Mouse (Mus musculus) embryonic facial prominence, embryonic 11.5 days (tissue): ENCODE data around the gene Asic2. TPM values are rescaled to one million over a fixed set of nuclear protein-coding genes. Genes with fewer than 3 reads are reported as not detected.
"Not testable (repeated sequence)": the region's sequence is repeated elsewhere in the genome, so short reads cannot be mapped to it uniquely, and the experiment has no call there.

Experiments used
- ATAC-seq: fragments of 200-750 bp; cut with Nextera tagmentation; replicated peaks from 2 replicates; pipeline ENCODE4 v1.8.0; 2017; ENCODE audit warnings: low read depth; ENCODE audit not compliant: insufficient number of reproducible peaks, low FRiP score, low TSS enrichment
- DNase-seq: peaks from one replicate; pipeline ENCODE4 v3.0.0-alpha.2; 2015; ENCODE audit warnings: low spot score
- H3K27ac ChIP-seq: fragments of 300-500 bp; sonication (generic); replicated peaks from 2 replicates; pipeline ENCODE4 v1.5.1; 2014; ENCODE audit warnings: mild to moderate bottlenecking, low read depth, low read length, control low read depth
- H3K27me3 ChIP-seq: fragments of 300-500 bp; sonication (generic); 2 replicates; pipeline ENCODE4 v1.6.1; 2014; ENCODE audit warnings: mild to moderate bottlenecking, low read length, moderate library complexity, mixed read lengths; ENCODE audit not compliant: control insufficient read depth, insufficient read depth
- H3K36me3 ChIP-seq: fragments of 300-500 bp; sonication (generic); replicated peaks from 2 replicates; pipeline ENCODE4 v1.6.1; 2014; ENCODE audit warnings: low read depth, mild to moderate bottlenecking, low read length, moderate library complexity, mixed read lengths; ENCODE audit not compliant: control insufficient read depth, insufficient read depth
- H3K4me1 ChIP-seq: fragments of 300-500 bp; sonication (generic); 2 replicates; pipeline ENCODE4 v1.6.1; 2014; ENCODE audit warnings: low read length, mixed read lengths; ENCODE audit not compliant: control insufficient read depth, insufficient read depth
- H3K4me2 ChIP-seq: fragments of 300-500 bp; sonication (generic); 2 replicates; pipeline ENCODE4 v1.6.1; 2014; ENCODE audit warnings: low read depth, mild to moderate bottlenecking, control low read depth, low read length, moderate library complexity
- H3K4me3 ChIP-seq: fragments of 300-500 bp; sonication (generic); 2 replicates; pipeline ENCODE4 v1.5.1; 2014; ENCODE audit warnings: low read depth, low read length, control low read depth
- H3K9ac ChIP-seq: fragments of 300-500 bp; sonication (generic); replicated peaks from 2 replicates; pipeline ENCODE4 v1.6.1; 2014; ENCODE audit warnings: mild to moderate bottlenecking, control low read depth, low read length
- H3K9me3 ChIP-seq: fragments of 300-500 bp; sonication (generic); replicated peaks from 2 replicates; pipeline ENCODE4 v1.6.1; 2016; ENCODE audit warnings: mild to moderate bottlenecking, low read length, inconsistent platforms, mixed read lengths; ENCODE audit not compliant: control insufficient read depth
- WGBS: fragments of 180-500 bp; shearing (Covaris S2); extraction: QIAGEN DNeasy Blood & Tissue Kit; methylation state at CpG from one replicate; pipeline ENCODE4 v1.1.7; 2014; 5-methylcytosine and 5-hydroxymethylcytosine counted together
- polyA plus RNA-seq: library from polyadenylated mRNA; unstranded; fragments of >200 nt; fragmentation: Nextera tagmentation; extraction: Ambion mirVana; gene quantifications from 2 replicates; pipeline ENCODE4 v1.2.1, GENCODE M21; 2014

Gene Asic2
- polyA plus RNA-seq, 1 experiment from 2014 or later: 0.46 TPM

- Histone ChIP-seq H3K27ac (no peak overlapping the region), H3K27me3 (no peaks in the 10 kb centered on the region), H3K36me3 (no peaks in the 10 kb centered on the region), H3K4me1 (no peaks in the 10 kb centered on the region), H3K9ac (no peak overlapping the region), H3K4me2 (no peak overlapping the region), H3K9me3 (no peaks in the 10 kb centered on the region), H3K4me3 (no peak overlapping the region)
- ATAC-seq: no peak
- WGBS: 73% methylated on average over 4 of the region's 4 CpGs
- DNase-seq: no peak
These were observed 607.2 kb downstream of the Asic2 start for GRCm38 (mm10) chr11:81361040-81361439.

- not testable (repeated sequence) for H3K27ac ChIP-seq, H3K27me3 ChIP-seq, H3K36me3 ChIP-seq, H3K9me3 ChIP-seq, ATAC-seq, H3K9ac ChIP-seq, H3K4me1 ChIP-seq, DNase-seq, H3K4me3 ChIP-seq, H3K4me2 ChIP-seq
- WGBS: 51% methylated on average over 5 of the region's 6 CpGs
These were observed 617.8 kb downstream of the Asic2 start for GRCm38 (mm10) chr11:81350498-81350897.

GRCm38 (mm10) chr11:81331977-81332376 is 636.3 kb downstream of the Asic2 start:
- 70% methylated on average over 2 of the region's 2 CpGs for WGBS
- Histone ChIP-seq H3K9ac (no peak overlapping the region), H3K4me1 (no peaks in the 10 kb centered on the region), H3K27me3 (no peaks in the 10 kb centered on the region), H3K36me3 (no peaks in the 10 kb centered on the region), H3K4me2 (no peak overlapping the region), H3K27ac (no peak overlapping the region), H3K4me3 (no peak overlapping the region), H3K9me3 (no peaks in the 10 kb centered on the region)
- DNase-seq: no peak
- no peak for ATAC-seq

GRCm38 (mm10) chr11:81330982-81331381 is 637.3 kb downstream of the Asic2 start:
- no peaks in the 10 kb centered on the region for H3K9me3 ChIP-seq
- H3K4me2 ChIP-seq: no peak overlapping the region
- no peak overlapping the region for H3K27ac ChIP-seq
- H3K4me1 ChIP-seq: no peaks in the 10 kb centered on the region
- H3K9ac ChIP-seq: no peak overlapping the region
- H3K4me3 ChIP-seq: no peak overlapping the region
- no peak for ATAC-seq
- H3K36me3 ChIP-seq: no peaks in the 10 kb centered on the region
- no peaks in the 10 kb centered on the region for H3K27me3 ChIP-seq
- 80% methylated on average over 3 of the region's 3 CpGs for WGBS
- DNase-seq: no peak

GRCm38 (mm10) chr11:81328088-81328487 is 640.2 kb downstream of the Asic2 start:
- H3K36me3 ChIP-seq: no peaks in the 10 kb centered on the region
- no peak overlapping the region for H3K4me2 ChIP-seq
- H3K9me3 ChIP-seq: no peaks in the 10 kb centered on the region
- H3K4me1 ChIP-seq: no peaks in the 10 kb centered on the region
- no peaks in the 10 kb centered on the region for H3K27me3 ChIP-seq
- ATAC-seq: no peak
- no peak overlapping the region for H3K9ac ChIP-seq
- H3K4me3 ChIP-seq: no peak overlapping the region
- no peak overlapping the region for H3K27ac ChIP-seq
- WGBS: 89% methylated on average over 5 of the region's 5 CpGs
- no peak for DNase-seq

- ATAC-seq (no peak), DNase-seq (no peak)
- H3K4me3 ChIP-seq: no peak overlapping the region
- no peaks in the 10 kb centered on the region for H3K36me3 ChIP-seq
- no peaks in the 10 kb centered on the region for H3K27me3 ChIP-seq
- H3K27ac ChIP-seq: no peak overlapping the region
- no peaks in the 10 kb centered on the region for H3K9me3 ChIP-seq
- WGBS: 69% methylated on average over 4 of the region's 4 CpGs
- H3K9ac ChIP-seq: no peak overlapping the region
- H3K4me2 ChIP-seq: no peak overlapping the region
- no peaks in the 10 kb centered on the region for H3K4me1 ChIP-seq
These were observed 645.1 kb downstream of the Asic2 start for GRCm38 (mm10) chr11:81323146-81323545.

GRCm38 (mm10) chr11:81322466-81322865 is 645.8 kb downstream of the Asic2 start:
- Histone ChIP-seq H3K4me3 (no peak overlapping the region), H3K27ac (no peak overlapping the region), H3K27me3 (no peaks in the 10 kb centered on the region), H3K9me3 (no peaks in the 10 kb centered on the region), H3K4me1 (no peaks in the 10 kb centered on the region), H3K9ac (no peak overlapping the region), H3K36me3 (no peaks in the 10 kb centered on the region), H3K4me2 (no peak overlapping the region)
- 82% methylated on average over 8 of the region's 8 CpGs for WGBS
- ATAC-seq (no peak), DNase-seq (no peak)

- ATAC-seq: no peak
- Histone ChIP-seq H3K27me3 (no peaks in the 10 kb centered on the region), H3K4me3 (no peak overlapping the region), H3K4me1 (no peaks in the 10 kb centered on the region), H3K9ac (no peak overlapping the region), H3K27ac (no peak overlapping the region), H3K9me3 (no peaks in the 10 kb centered on the region), H3K4me2 (no peak overlapping the region), H3K36me3 (no peaks in the 10 kb centered on the region)
- 32% methylated on average over 3 of the region's 3 CpGs for WGBS
- DNase-seq: no peak
These were observed 678.2 kb downstream of the Asic2 start for GRCm38 (mm10) chr11:81290041-81290440.
